Mouse (Mus musculus): ENCODE measurements around the gene Inpp5b.

DNA sequence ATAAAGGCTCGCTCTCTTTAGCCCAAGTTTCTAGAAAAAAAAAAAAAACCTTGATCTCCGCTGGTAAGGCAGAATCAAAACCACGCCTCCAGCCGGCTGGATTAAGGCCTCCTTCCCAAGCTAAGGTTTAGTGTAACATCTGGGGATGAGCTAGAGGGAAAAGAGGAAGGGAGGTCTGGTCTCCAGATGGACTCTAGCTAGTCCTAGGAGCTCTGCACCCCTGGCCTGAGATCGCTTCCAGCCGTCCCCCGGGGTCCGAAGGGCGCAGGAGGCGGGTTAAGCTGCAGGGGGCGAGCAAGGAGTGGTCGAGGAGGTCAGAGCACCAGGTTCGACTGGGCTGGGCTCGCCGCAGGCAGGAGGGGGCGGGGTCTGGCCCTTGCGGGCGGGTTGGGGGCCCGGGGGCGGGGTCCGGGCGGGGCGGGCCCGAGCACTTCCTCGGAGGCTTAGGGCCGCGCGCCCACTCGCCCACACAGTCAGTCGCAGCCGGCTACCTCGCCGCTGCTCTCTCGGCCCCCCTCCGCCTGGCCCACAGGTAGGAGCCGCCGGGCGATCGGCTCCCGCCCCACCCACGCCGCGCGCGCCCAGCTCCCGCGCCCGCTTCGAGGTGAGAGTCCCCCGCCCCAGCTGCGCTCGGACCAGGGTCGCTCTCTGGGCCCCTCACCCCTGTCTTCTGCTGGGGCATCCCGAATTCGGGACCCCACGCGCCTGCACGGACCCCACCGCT, 41.2 kb upstream of the Inpp5b start, which contains the start of gene Fhl3:
- TF ChIP-seq CTCF (conservative IDR thresholded peaks at IDR 0.05; ENCODE audit: insufficient read depth, insufficient read length, low read depth, low read length) (no peak), POLR2A (IDR thresholded peaks at IDR 0.05; ENCODE audit: low read depth, low read length) (peak; percentile 25)

All from kidney, adult 2 months (tissue).